Mouse (Mus musculus): ENCODE data around the gene Bri3bp.
"Not testable (repeated sequence)": the region's sequence is repeated elsewhere in the genome, so short reads cannot be mapped to it uniquely, and the experiment has no call there.

Gene Bri3bp

DNA sequence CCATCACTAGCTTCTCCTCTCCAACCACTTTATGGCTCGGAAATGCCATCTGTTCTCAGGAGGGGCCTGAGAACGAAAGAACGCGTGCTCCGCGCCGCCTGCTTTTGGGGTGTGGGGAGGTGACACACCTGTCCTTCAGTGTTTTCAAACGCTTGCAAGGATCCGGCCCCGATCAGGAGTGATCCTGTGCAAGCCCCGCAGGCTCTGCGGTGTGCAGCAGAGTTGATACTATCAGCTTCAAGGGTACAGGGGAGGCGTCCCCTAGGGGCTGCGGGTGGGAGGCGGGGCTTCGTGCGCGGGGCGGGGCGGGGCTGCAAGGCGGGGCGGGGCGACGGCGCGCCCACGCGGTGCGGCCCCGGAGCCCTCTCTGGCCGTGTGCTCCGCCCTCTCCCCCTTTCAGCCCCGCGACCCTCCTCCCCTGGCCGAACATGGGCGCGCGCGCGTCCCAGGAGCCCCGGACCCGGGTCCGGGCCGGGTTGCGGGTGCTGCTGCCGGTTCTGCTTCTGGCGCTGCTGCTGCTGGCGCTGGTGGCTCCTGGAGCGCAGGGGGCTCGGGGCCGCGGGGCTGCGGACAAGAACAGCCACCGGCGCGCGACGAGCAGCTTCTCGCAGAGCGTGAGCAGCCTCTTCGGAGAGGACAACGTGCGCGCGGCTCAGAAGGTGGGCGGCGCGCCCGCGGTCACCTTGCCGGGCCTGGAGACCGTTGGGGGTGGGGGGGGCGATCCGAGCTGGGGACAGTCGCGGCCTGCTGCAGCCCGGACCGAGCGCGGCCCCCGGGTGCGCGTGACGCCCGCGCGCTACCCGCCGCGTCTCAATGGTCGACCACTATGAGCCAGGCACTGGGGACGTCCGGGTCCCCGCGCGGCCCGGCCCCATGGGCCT lies at the start of gene Bri3bp:
Gene Bri3bp (plus strand): TSS at position 335 of the 881 bp plus-strand sequence.
- in situ Hi-C loops (cut with MboI; ENCODE audit: low sequenced_read_pairs) = no loop called here

DNA sequence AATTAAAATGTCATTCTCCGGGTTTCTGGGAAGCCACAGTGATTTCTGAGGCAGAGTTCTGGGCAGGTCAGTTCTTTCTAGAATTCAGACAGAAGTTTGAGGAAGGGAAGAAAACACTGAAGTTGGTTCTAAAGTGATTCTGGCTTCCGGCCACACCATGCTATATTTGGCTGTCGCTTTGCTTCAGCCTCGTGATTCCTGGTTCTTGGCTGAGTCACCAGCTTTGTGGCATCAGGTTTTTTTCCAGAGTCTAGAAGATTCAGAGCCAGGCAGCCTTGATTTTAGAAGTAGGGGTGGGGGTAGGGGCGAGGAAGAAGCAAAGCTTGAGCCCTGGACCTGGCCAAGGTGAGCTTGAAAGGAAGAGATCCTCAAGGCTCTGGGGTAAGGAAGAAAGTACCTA lies 49.8 kb upstream of the Bri3bp start:
- in situ Hi-C loops (cut with MboI; ENCODE audit: low sequenced_read_pairs) = no loop called here

DNA sequence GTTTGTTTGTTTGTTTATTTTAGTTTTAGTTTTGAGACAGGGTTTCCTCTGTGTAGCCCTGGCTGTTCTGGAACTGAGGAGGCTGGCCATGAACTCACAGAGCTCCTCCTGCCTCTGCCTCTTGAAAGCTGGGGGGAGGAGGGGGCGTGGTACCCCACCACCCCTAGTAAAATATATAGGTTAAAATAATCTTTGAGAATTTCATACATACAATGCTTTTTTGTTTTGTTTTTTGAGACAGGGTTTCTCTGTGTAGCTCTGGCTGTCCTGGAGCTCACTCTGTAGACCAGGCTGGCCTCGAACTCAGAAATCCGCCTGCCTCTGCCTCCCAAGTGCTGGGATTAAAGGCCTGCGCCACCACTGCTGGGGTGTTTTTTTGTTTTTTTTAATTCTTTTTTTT lies 49.2 kb upstream of the Bri3bp start:
- in situ Hi-C loops (cut with MboI; ENCODE audit: low sequenced_read_pairs) = not testable (repeated sequence)

DNA sequence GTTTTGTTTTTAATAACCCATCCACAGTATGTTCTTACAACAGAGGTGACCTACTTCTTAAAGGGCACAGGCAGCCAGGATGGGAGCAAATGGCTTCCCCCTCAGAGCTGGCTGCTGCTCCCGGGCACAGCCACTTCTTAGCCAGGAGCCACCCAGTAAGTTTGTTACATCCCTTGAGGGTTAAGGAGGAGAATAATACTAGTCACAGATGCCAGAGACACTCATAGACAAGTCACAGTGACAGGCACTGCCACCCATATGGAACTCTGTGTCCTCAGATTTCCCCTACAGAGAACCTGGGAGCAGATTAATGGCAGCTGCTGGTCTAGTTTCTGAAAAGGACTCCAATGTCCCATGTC lies 48.8 kb upstream of the Bri3bp start:
- in situ Hi-C loops (cut with MboI; ENCODE audit: low sequenced_read_pairs) = no loop called here

DNA sequence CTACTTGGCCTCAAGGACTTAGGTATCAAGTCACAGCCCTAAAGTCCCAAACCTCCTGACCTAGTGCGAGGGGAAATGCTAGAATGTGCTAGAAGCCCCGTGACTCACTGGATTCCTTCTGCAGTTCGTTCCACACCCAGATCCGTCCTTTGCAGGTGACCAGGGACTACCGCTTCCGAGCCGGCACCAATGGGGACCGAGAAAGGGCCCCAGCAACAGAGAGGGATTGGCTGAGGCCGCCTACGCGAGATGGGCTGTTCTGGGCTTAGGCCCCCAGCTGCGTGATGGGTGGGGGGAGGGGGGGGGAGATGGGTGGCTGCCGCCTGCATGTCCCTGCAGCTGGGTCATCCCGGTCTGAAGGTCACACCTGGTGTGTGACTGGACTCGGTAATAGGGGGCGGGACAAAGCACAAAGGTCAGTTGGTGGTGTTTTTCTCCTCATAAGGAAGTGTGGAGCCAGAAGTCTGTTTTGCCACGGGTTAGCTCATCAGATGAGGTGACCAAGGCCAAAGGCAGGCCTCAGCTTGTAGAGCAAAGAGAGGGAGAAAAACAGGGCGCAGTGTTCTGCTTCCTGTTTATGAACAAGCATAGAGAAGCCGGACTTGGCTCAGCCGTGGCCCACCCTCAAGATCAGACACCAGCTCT lies 48.3 kb upstream of the Bri3bp start:
- in situ Hi-C loops (cut with MboI; ENCODE audit: low sequenced_read_pairs) = no loop called here

DNA sequence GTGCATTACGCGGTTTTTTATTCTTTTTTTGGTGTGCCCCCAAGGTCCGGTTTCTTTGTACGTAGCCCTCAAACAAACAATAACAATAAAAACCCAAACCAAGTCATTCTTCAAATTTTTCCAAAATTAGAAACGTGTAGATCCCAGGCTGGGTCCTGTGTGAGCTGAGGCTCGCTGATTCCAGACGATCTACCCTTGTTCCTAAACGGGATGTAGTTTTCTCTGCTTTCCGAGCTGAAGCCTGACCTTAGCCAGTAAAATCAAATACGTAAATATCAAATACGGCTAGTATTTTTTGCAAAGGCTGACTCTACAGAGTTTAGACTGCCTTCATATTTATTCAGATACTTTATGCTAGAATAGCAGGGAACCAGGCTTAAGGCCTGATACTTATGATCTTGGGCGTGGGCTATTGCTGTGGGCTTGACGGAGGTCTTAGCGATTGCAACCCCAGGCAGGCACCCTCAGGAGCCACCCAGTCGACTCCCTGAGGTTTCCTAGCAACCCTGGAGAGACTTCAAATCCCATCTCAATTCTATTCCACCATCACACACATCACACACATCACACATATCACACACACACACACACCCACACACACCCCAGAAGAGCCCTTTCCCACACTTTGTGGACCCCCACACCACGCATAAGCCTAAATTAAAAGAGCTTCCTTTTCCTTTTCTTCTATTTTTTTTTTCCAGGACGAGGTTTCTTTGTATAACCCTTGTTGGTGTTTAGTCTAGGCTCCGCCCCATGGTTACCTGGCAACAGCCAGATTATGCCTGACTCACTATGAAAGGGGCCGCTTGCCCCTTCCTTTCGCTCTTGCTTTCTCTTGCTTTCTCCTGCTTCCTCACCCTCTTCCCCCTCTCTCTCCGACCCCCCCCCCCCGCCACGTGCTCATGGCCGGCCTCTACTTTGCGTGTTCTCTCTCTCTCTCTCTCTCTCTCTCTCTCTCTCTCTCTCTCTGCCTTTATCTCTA lies 47.5 kb upstream of the Bri3bp start:
- in situ Hi-C loops (cut with MboI; ENCODE audit: low sequenced_read_pairs) = no loop called here

DNA sequence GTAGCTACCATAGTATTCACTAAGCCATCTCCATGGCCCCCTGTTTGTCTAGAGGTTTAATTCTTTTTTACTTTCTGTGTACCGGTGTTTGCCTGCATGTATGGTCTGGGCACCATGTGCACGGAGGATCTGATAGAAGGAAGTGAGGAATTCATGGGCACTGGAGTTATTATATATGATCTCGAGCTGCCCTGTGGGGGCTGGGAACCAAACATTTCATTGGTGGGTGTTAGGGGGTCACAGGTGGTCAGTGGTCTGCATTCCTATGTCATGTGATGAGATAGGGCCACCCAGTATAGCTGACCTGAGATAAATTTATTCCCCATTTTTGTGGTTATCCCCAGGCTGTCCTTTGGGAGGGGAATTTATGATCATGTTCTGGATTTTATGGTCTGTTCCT lies 46.4 kb upstream of the Bri3bp start:
- in situ Hi-C loops (cut with MboI; ENCODE audit: low sequenced_read_pairs) = no loop called here

DNA sequence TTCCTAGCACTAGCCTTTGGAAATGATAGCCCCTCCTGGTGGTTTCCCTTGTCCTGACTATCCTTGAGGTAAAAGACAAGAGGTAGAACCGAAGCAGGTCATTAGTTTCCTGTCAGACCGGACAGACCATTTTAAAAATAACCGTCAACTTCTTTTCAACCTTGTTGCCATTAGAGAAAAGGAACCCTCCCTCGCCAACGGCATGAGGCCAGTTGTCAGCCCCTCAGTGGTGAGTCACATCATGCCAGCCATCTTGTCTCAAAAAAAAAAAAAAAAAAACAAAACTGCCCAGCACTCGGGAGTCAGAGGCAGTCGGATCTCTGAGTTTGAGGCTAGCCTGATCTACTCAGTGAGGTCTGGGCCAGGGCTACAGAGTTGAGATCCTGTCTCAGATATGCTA lies 40.5 kb upstream of the Bri3bp start:
- in situ Hi-C loops (cut with MboI; ENCODE audit: low sequenced_read_pairs) = no loop called here

DNA sequence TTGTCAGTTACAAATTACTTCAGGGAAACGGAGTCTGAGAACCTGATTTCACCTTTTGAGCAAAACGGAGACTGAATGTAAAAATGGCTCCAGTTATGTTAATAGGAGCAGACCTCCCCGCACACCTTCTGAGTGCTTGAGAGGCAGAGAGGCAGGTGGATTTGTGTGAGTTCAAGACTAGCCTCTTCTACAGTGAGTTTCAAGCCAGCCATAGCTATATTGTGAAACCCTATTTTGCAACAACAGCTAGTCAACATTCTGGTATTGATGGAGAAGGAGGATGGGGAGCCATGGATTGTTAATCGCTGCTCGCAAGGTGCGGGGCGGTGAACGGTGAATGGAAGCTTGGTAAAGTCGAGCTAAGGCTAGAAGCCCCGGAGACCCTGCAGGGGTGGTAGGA lies 38.9 kb upstream of the Bri3bp start:
- in situ Hi-C loops (cut with MboI; ENCODE audit: low sequenced_read_pairs) = no loop called here

DNA sequence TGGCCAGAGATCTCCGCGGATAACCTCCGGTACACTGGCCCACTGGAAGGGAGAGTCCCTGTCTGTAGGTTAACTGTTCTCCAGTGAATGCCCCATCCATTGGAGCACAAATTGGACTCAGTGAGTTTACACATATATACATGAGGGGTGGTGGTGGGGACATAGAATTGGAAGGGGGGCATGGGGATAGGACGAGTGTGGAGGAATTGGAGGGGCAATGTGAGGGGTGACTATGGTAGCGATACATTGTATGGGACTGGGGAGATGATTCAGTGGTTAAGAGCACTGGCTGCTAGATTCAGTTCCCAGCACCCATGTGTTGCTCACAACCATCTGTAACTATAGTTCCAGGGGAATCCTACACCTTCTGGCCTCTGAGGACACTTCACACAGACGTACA lies 38.4 kb upstream of the Bri3bp start:
- in situ Hi-C loops (cut with MboI; ENCODE audit: low sequenced_read_pairs) = no loop called here

DNA sequence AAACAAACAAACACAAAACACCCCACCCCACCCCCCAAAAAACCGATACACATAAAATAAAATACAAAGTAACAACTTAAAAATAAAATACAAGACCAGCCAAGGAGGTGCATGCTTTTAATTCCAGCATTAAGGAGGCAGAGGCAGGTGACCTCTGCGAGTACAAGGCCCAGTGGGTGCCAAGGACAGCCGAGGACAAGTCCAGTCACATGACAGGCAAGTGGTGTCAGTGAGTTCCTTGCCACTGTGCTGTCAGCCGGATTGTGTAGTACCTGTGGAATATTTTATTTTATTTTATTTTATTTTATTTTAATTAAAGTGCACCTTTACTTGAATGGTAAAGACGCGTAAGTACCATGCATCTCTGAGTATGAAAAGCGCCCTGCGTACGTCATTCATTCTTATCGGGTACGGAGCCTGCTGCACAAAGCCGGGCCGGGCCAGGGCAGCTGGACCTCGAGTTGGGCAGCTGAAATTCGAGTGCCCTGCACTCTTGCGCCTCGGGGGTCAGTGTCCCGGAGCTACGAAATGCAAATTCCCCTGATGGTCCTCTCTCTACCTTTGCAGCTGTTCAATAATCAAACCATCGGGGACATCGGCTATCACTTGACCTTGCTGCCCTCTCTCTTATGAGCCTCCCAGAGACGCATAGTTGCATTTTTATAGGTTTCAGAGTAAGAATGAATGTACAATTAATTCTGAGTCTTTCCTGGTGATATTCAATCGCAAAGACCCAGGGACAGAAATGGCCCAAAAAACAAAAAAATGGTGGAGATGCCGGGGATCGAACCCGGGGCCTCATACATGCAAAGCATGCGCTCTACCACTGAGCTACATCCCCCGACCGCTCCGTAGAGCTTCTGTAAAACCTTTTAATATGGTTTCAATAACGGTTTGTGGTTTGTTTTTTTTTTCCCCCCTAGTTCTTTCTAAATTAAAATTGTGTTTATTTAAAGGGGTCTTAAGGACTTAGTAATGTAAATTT lies 37.6 kb upstream of the Bri3bp start:
- in situ Hi-C loops (cut with MboI; ENCODE audit: low sequenced_read_pairs) = no loop called here

DNA sequence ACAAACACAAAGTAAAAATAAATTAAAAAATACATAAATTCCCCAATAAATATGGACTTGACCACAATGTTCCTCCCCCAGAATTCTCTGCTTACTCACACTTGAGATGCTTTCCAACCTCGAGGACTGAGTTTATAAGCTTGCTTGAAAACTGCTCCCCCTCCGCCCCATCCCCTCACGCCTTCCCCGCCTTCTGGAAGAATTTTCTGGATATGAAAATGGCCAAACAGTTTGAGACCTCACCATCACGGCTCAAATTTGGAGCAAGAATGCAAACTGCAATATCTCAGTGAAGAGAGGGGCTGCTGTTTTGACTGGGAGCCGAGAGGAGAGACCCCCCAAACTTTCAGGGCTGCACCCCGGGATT lies 36.8 kb upstream of the Bri3bp start:
- in situ Hi-C loops (cut with MboI; ENCODE audit: low sequenced_read_pairs) = no loop called here

DNA sequence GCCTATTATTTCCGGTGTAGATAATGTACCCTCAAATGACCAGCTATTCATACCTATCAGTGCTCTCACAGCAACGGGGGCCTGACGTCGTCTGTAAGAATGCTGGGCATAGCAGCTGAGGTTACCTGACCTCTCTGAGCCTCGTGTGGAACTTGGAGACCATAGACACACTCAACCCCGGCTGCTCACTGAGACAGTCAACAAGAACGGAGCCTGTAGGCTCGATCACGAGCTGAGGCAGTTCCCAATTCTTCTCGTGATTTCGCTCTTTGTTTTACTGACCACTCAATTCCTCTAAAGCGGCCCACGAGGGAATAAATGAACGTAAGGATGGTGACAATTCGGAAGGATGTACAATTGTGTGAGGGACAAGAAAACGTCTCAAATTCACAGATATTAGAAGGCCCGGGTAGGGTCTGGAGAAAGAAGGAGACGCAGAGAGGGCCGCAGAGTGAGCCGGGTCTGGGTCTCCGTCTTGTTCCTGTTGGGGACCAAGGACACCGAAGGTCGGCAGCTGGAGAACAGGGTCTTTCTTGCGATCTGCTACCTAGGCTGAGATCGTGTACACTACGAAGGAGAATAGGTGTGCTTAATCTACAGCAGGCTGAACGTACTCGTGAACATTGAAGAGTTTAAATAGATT lies 36.3 kb upstream of the Bri3bp start:
- in situ Hi-C loops (cut with MboI; ENCODE audit: low sequenced_read_pairs) = no loop called here

DNA sequence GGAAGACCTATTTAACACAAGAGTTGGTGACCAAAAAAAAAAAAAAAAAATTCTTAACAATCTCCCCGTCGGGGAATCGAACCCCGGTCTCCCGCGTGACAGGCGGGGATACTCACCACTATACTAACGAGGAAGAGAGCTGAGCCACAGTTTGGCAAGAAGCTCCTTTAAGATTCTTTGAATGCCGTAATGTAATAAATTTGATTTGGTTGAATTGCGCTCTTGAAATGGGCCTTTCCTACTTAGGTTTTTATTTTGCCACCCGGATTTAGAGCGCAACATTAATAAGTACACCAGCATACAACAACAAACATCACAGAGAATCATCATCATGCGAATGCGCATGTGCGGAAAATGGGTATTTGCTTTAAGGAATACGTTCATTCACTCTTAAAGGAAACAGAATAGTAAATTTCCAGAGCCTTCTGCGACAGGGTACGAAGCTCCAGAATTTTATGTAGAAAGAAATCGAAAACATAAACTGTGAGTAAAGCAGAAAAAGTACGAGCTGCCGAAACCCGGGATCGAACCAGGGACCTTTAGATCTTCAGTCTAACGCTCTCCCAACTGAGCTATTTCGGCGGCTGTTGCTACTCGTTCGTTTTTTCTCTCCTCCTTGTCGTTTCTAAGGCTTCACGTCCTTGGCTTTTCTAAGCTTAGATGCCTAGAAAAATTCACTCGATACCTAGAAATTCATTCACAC lies 35.7 kb upstream of the Bri3bp start:
- in situ Hi-C loops (cut with MboI; ENCODE audit: low sequenced_read_pairs) = no loop called here

DNA sequence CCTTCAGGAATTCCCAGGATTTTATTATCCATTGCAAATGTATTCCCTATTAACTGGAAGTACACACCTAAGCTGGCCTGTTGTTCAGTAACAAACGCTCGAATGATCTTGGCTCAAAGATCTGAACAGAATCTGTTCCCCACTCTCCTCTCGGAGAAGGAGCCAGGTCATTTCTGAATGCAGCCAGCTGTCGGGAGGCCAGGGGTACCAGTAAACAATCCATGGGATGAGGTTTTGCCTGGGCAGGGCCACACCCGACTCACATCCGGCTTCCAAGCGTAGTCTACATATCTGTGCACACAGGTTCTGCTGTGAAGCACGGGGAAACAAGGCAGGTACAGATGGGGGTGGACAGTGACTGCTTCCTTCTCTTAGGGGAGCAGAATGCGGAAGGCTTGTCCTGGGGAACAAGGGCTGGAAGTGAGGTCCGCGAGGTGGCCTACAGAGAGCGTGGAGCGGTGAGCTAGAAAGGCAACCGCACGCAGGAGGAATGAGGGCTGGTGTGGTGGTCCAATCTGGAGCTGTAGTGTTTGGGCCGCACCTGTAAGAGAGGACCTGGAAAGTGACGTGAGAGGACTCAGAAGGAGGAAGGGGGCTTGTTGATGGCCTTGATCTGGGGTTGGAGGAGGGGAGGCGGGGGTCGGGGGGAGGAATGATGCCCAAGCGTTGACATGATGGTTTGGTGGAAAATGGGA lies 34.9 kb upstream of the Bri3bp start:
- in situ Hi-C loops (cut with MboI; ENCODE audit: low sequenced_read_pairs) = no loop called here

DNA sequence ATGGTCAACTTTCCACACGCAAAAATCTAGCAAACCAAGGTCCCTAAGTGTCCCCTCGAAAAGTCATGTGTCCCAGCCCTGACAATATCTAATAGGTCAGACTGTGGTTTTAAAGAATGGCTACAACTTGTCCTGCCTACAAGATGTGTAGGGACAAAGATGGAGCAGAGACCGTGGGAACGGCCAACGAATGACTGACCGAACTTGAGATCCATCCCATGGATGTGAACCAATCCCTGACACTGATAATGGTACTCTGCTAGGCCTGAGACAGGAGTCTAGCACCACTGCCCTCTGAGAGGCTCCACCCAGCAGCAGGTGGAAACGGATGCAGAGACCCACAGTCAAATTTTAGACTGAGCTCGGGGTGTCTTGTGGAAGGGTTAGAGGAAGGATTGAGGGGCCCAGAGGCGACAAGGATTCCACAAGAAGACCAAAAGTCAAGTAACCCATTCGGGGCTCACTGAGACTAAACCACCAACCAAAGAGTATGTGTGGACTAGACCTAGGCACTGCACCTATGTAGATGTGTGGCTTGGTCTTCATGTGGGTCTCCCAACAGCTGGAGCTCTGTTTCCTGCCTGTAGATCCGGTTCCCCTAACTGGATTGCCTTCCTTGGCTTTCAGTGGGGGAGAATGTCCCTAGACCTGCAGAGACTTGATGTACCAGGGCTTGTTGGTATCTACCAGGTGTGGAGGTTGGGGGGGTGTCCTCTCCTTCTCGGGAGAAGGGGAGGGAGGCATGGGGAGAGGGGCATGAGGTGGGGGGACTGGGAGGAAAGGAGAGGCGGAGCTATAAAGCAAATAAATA lies 34.1 kb upstream of the Bri3bp start:
- in situ Hi-C loops (cut with MboI; ENCODE audit: low sequenced_read_pairs) = no loop called here

DNA sequence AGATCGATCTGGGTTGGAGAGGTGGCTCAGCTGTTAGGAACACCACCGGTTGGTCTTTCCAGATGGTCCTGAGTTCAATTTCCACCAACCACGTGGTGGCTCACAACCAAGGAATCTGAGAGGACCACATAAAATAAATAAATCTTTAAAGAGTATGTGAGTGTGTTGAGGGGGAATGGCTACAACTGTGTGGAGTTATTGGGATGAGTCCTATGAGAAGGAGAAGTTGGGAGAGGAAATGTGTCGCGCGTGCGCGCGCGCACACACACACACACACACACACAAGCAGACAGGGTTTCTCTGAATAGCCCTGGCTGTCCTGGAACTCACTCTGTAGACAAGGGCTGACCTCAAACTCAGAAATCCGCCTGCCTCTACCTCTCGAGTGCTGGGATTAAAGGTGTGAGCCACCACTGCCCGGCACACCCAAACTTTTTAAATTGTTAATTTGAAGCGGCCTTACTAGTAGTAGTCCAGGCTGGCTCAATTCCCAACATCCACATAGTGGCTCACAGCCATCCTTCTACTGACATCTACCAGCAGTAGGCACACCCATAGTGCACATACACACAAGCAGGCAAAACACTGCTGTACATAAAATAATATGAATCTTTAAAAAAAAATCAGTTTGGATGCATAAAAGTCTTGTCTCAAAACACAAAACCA lies 33.3 kb upstream of the Bri3bp start:
- in situ Hi-C loops (cut with MboI; ENCODE audit: low sequenced_read_pairs) = no loop called here

Data from CH12F3 (cell line).